Mouse (Mus musculus) heart, postnatal 14 days (tissue): ENCODE data around the gene Etv6. TPM values are rescaled to one million over a fixed set of nuclear protein-coding genes. Genes with fewer than 3 reads are reported as not detected.
"Not testable (repeated sequence)": the region's sequence is repeated elsewhere in the genome, so short reads cannot be mapped to it uniquely, and the experiment has no call there.

ENCODE experiments used
- DNase-seq, 2 experiments: peaks; one replicate each; pipeline ENCODE4 v3.0.0; 2021 to 2022
- intact Hi-C: fragments of 180-260 bp; cut with DNase I; formaldehyde crosslinking; loops from one replicate; pipeline ENCODE4 v1.15.1; 2025
- long read RNA-seq, 2 experiments: library from polyadenylated mRNA; stranded (forward); transcript quantifications; one replicate each; pipeline ENCODE4 v2.0.0; 2021
- total RNA-seq, 2 experiments: library from RNA; stranded (reverse); gene quantifications; 2 replicates each; pipeline ENCODE4 v1.2.3; 2021

The Etv6 gene
- total RNA-seq = 10 to 100 TPM; 12.7 to 12.8 TPM
- long read RNA-seq, experiment 1, full-length matches to known transcripts = 5 of 9 reads
- long read RNA-seq, experiment 1, partial matches to known transcripts = 0 of 9 reads
- long read RNA-seq, experiment 1, other reads (novel, unspliced or antisense) = 4 of 9 reads
- long read RNA-seq, experiment 2, full-length matches to known transcripts = 3 of 7 reads
- long read RNA-seq, experiment 2, partial matches to known transcripts = 0 of 7 reads
- long read RNA-seq, experiment 2, other reads (novel, unspliced or antisense) = 4 of 7 reads

- peak; percentile 81 to 82 for DNase-seq
- intact Hi-C loops = loop anchor here (2.0 to 5.0 kb wide), 7 partner anchors 52 to 352 kb away; no protein-coding TSS in a partner anchor
These were observed at the start of gene Etv6 for GRCm38 (mm10) chr6:134035490-134036405. Gene Etv6, plus strand, starts transcription at chr6:134035700.

GRCm38 (mm10) chr6:133986161-133986560 is 49.3 kb upstream of the Etv6 start:
- DNase-seq = peak in 1 of 2 experiments; percentile 10
- intact Hi-C loops = loop anchor here (5.0 kb wide), 1 partner anchor 46 kb away; no protein-coding TSS in a partner anchor

- DNase-seq = no peak
- intact Hi-C loops = loop anchor here (5.0 kb wide), 1 partner anchor 45 kb away; no protein-coding TSS in a partner anchor
These were observed 48.4 kb upstream of the Etv6 start for GRCm38 (mm10) chr6:133987068-133987591.

GRCm38 (mm10) chr6:133988011-133988410 is 47.5 kb upstream of the Etv6 start:
- intact Hi-C loops = loop anchor here (5.0 kb wide), 1 partner anchor 44 kb away; no protein-coding TSS in a partner anchor
- no peak for DNase-seq

- intact Hi-C loops = no loop called here
These were observed 38.0 kb upstream of the Etv6 start for GRCm38 (mm10) chr6:133997461-133997860.

GRCm38 (mm10) chr6:133997935-133998334 is 37.6 kb upstream of the Etv6 start:
- DNase-seq = no peak
- intact Hi-C loops = no loop called here

More at GRCm38 (mm10) chr6:133997461-133997860, 38.0 kb upstream of the Etv6 start:
- DNase-seq = no peak

GRCm38 (mm10) chr6:134014488-134015110 is 20.9 kb upstream of the Etv6 start:
- intact Hi-C loops, DNase-seq: not testable (repeated sequence)

- no peak for DNase-seq
- intact Hi-C loops = no loop called here
These were observed 16.7 kb upstream of the Etv6 start for GRCm38 (mm10) chr6:134018807-134019206.

- no peak for DNase-seq
These were observed 14.7 kb upstream of the Etv6 start for GRCm38 (mm10) chr6:134020821-134021220.

GRCm38 (mm10) chr6:134026264-134026663 is 9.2 kb upstream of the Etv6 start:
- intact Hi-C loops = no loop called here
- DNase-seq = no peak

More at GRCm38 (mm10) chr6:134020821-134021220, 14.7 kb upstream of the Etv6 start:
- intact Hi-C loops = no loop called here

- intact Hi-C loops = no loop called here
- no peak for DNase-seq
These were observed 8.5 kb upstream of the Etv6 start for GRCm38 (mm10) chr6:134027022-134027421.

GRCm38 (mm10) chr6:134032451-134032850 is 3.0 kb upstream of the Etv6 start:
- DNase-seq = no peak
- intact Hi-C loops = loop anchor here (5.0 kb wide), 1 partner anchor 45 kb away; no protein-coding TSS in a partner anchor

- intact Hi-C loops = loop anchor here (2.0 to 5.0 kb wide), 2 partner anchors 47 to 74 kb away; no protein-coding TSS in a partner anchor
- DNase-seq = no peak
These were observed 1.1 kb upstream of the Etv6 start for GRCm38 (mm10) chr6:134034436-134034835.

GRCm38 (mm10) chr6:134034904-134035489 is 503 bp upstream of the Etv6 start:
- peak; percentile 84 to 87 for DNase-seq
- intact Hi-C loops = loop anchor here (2.0 to 5.0 kb wide), 7 partner anchors 48 to 352 kb away; no protein-coding TSS in a partner anchor

GRCm38 (mm10) chr6:134036491-134036911 is 1.0 kb downstream of the Etv6 start:
- intact Hi-C loops = loop anchor here (2.0 to 5.0 kb wide), 6 partner anchors 51 to 351 kb away; no protein-coding TSS in a partner anchor
- no peak for DNase-seq

GRCm38 (mm10) chr6:134036951-134037431 is 1.5 kb downstream of the Etv6 start:
- no peak for DNase-seq
- intact Hi-C loops = loop anchor here (2.0 to 5.0 kb wide), 6 partner anchors 50 to 350 kb away; no protein-coding TSS in a partner anchor

- intact Hi-C loops = loop anchor here (2.0 to 5.0 kb wide), 6 partner anchors 49 to 349 kb away; no protein-coding TSS in a partner anchor
- no peak for DNase-seq
These were observed 2.5 kb downstream of the Etv6 start for GRCm38 (mm10) chr6:134037960-134038359.

GRCm38 (mm10) chr6:134038881-134039280 is 3.4 kb downstream of the Etv6 start:
- intact Hi-C loops = loop anchor here (5.0 kb wide), 5 partner anchors 48 to 348 kb away; no protein-coding TSS in a partner anchor
- peak; percentile 44 to 51 for DNase-seq

GRCm38 (mm10) chr6:134039351-134039750 is 3.9 kb downstream of the Etv6 start:
- intact Hi-C loops = loop anchor here (5.0 kb wide), 5 partner anchors 48 to 348 kb away; no protein-coding TSS in a partner anchor

More at GRCm38 (mm10) chr6:134039351-134039750, 3.9 kb downstream of the Etv6 start:
- DNase-seq = no peak
